Mouse (Mus musculus) bone marrow macrophage, adult 2 months (primary cell): ENCODE data around the gene Mycbp.

ENCODE experiments used
- CTCF ChIP-seq: IDR thresholded peaks from 2 replicates; pipeline ENCODE4 v1.5.1; 2012; ENCODE audit warnings: low read depth, mild to moderate bottlenecking, low read length, moderate library complexity
- POLR2A ChIP-seq: IDR thresholded peaks from 2 replicates; pipeline ENCODE4 v1.6.1; 2012; ENCODE audit warnings: mild to moderate bottlenecking, low read depth, low read length, borderline replicate concordance

DNA sequence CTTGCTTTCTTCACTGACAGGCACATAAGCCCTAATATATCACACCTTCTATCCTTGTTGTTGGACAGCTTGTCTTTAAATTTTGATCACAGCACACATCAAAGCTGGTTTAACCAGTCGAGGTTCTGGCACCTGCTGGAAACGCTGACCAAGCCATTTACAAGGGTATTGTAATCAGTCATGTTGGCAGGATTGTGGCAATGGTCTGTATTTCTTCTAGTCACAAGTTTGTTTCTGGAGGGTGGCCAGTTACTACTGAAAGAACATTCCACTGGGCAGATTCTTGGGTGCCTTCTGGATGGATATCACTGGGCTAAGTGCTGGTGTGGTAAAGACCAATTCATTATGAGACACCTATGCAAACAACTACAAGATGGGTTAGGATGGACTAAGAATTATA, 7.8 kb downstream of the Mycbp start:
- TF ChIP-seq POLR2A (no peak), CTCF (no peak)
